Mouse (Mus musculus): ENCODE data around the gene Hfe2. TPM values are rescaled to one million over a fixed set of nuclear protein-coding genes. Genes with fewer than 3 reads are reported as not detected.
A peak's percentile ranks its signal among the peaks of the same experiment; 100 is the strongest.

The Hfe2 gene
- total and polyA plus RNA-seq, 2 experiments from 2014 or later, result 0.78 to 2.1 TPM

- peak overlapping the region; percentile 70 for H3K9ac ChIP-seq (replicated peaks; ENCODE audit: low read length)
- no peaks in the 10 kb centered on the region for H3K9me3 ChIP-seq (ENCODE audit: low read length)
- no peak for TF ChIP-seq CTCF (IDR thresholded peaks at IDR 0.05; ENCODE audit: low read depth)
- DNase-seq (ENCODE audit: low spot score), result peak; percentile 16
- H3K36me3 ChIP-seq (ENCODE audit: insufficient read depth, low read length), result peaks cover 15% of the 10 kb centered on the region
- peak overlapping the region; percentile 85 for H3K4me2 ChIP-seq (ENCODE audit: low read depth, low read length)
- H3K27me3 ChIP-seq (ENCODE audit: insufficient read depth, low read length), result no peaks in the 10 kb centered on the region
- 9% methylated on average over 22 of the region's 22 CpGs for WGBS
- H3K4me3 ChIP-seq (ENCODE audit: low read length), result peak overlapping the region; percentile 73
- peak overlapping the region; percentile 93 for H3K27ac ChIP-seq
- ATAC-seq, result 0 out of 2 replicates have a peak, but pooled peaks have one; percentile 0
- H3K4me1 ChIP-seq (ENCODE audit: insufficient read depth, low read length), result peaks cover 21% of the 10 kb centered on the region
Observed at GRCm38 (mm10) chr3:96556651-96557635, 32.0 kb downstream of the Hfe2 start.

- H3K9ac ChIP-seq (replicated peaks; ENCODE audit: low read length), result peak within 1 kb of the TSS; percentile 90
- peaks cover 15% of the 10 kb centered on the region for H3K36me3 ChIP-seq (ENCODE audit: insufficient read depth, low read length)
- H3K4me3 ChIP-seq (ENCODE audit: low read length), result peak within 1 kb of the TSS; percentile 73
- peak; percentile 100 for DNase-seq (ENCODE audit: low spot score)
- peak within 1 kb of the TSS; percentile 85 for H3K4me2 ChIP-seq (ENCODE audit: low read depth, low read length)
- peak within 1 kb of the TSS; percentile 93 for H3K27ac ChIP-seq
- H3K4me1 ChIP-seq (ENCODE audit: insufficient read depth, low read length), result peaks cover 21% of the 10 kb centered on the region
- no peaks in the 10 kb centered on the region for H3K27me3 ChIP-seq (ENCODE audit: insufficient read depth, low read length)
- H3K9me3 ChIP-seq (ENCODE audit: low read length), result no peaks in the 10 kb centered on the region
- peak; percentile 79 for TF ChIP-seq CTCF (IDR thresholded peaks at IDR 0.05; ENCODE audit: low read depth)
- WGBS, result under 1% methylated on average over 26 of the region's 26 CpGs
- peak; percentile 98 for ATAC-seq
Observed at GRCm38 (mm10) chr3:96557694-96558093, 32.7 kb downstream of the Hfe2 start, which contains the start of gene Txnip. TSS of gene Txnip (plus strand) at chr3:96557957.

GRCm38 (mm10) chr3:96558159-96558558 lies 33.2 kb downstream of the Hfe2 start:
- H3K9ac ChIP-seq (replicated peaks; ENCODE audit: low read length), result peak overlapping the region; percentile 90
- H3K4me1 ChIP-seq (ENCODE audit: insufficient read depth, low read length), result peaks cover 21% of the 10 kb centered on the region
- no peaks in the 10 kb centered on the region for H3K27me3 ChIP-seq (ENCODE audit: insufficient read depth, low read length)
- under 1% methylated on average over 17 of the region's 17 CpGs for WGBS
- H3K27ac ChIP-seq, result peak overlapping the region; percentile 87
- peak overlapping the region; percentile 85 for H3K4me2 ChIP-seq (ENCODE audit: low read depth, low read length)
- H3K9me3 ChIP-seq (ENCODE audit: low read length), result no peaks in the 10 kb centered on the region
- ATAC-seq, result no peak
- DNase-seq (ENCODE audit: low spot score), result peak; percentile 29
- H3K36me3 ChIP-seq (ENCODE audit: insufficient read depth, low read length), result peaks cover 15% of the 10 kb centered on the region
- no peak for TF ChIP-seq CTCF (IDR thresholded peaks at IDR 0.05; ENCODE audit: low read depth)
- peak overlapping the region; percentile 73 for H3K4me3 ChIP-seq (ENCODE audit: low read length)

GRCm38 (mm10) chr3:96558668-96559196 lies 33.8 kb downstream of the Hfe2 start:
- WGBS, result 23% methylated on average over 10 of the region's 10 CpGs
- peak overlapping the region; percentile 85 for H3K4me2 ChIP-seq (ENCODE audit: low read depth, low read length)
- DNase-seq (ENCODE audit: low spot score) (no peak), ATAC-seq (no peak)
- H3K9me3 ChIP-seq (ENCODE audit: low read length), result no peaks in the 10 kb centered on the region
- H3K4me3 ChIP-seq (ENCODE audit: low read length), result peak overlapping the region; percentile 73
- peaks cover 15% of the 10 kb centered on the region for H3K36me3 ChIP-seq (ENCODE audit: insufficient read depth, low read length)
- peak overlapping the region; percentile 87 for H3K27ac ChIP-seq
- peak overlapping the region; percentile 90 for H3K9ac ChIP-seq (replicated peaks; ENCODE audit: low read length)
- no peak for TF ChIP-seq CTCF (IDR thresholded peaks at IDR 0.05; ENCODE audit: low read depth)
- H3K4me1 ChIP-seq (ENCODE audit: insufficient read depth, low read length), result peaks cover 21% of the 10 kb centered on the region
- H3K27me3 ChIP-seq (ENCODE audit: insufficient read depth, low read length), result no peaks in the 10 kb centered on the region

DNA sequence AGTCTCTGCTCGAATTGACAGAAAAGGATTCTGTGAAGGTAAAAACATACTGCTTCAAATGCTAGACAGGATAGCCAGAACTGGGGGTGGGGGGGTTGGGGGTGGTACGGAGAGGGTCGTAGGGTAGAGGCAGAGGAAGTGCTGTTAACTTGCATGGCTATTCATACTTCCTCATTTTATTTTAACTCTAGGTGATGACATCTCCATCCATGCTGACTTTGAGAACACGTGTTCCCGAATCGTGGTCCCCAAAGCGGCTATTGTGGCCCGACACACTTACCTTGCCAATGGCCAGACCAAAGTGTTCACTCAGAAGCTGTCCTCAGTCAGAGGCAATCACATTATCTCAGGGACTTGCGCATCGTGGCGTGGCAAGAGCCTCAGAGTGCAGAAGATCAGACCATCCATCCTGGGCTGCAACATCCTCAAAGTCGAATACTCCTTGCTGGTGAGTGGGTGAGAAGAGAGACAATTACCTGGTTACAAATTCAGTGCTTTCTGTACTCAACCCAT lies 34.5 kb downstream of the Hfe2 start:
- Histone ChIP-seq H3K4me1 (ENCODE audit: insufficient read depth, low read length) (peaks cover 21% of the 10 kb centered on the region), H3K9ac (replicated peaks; ENCODE audit: low read length) (peak overlapping the region; percentile 90; the same call in 1 of the 2 replicates), H3K4me2 (ENCODE audit: low read depth, low read length) (peak overlapping the region; percentile 85), H3K27ac (no peak overlapping the region; the same call in 1 of the 2 replicates), H3K27me3 (ENCODE audit: insufficient read depth, low read length) (no peaks in the 10 kb centered on the region), H3K36me3 (ENCODE audit: insufficient read depth, low read length) (peaks cover 15% of the 10 kb centered on the region), H3K4me3 (ENCODE audit: low read length) (peak overlapping the region; percentile 73), H3K9me3 (ENCODE audit: low read length) (no peaks in the 10 kb centered on the region)
- ATAC-seq (no peak), DNase-seq (ENCODE audit: low spot score) (no peak)
- WGBS, result 73% methylated on average over 12 of the region's 12 CpGs
- TF ChIP-seq CTCF (IDR thresholded peaks at IDR 0.05; ENCODE audit: low read depth), result no peak

- Histone ChIP-seq H3K9ac (replicated peaks; ENCODE audit: low read length) (peak overlapping the region; percentile 90; the same call in 1 of the 2 replicates), H3K27ac (no peak overlapping the region), H3K4me2 (ENCODE audit: low read depth, low read length) (peak overlapping the region; percentile 85), H3K4me1 (ENCODE audit: insufficient read depth, low read length) (peaks cover 17% of the 10 kb centered on the region), H3K4me3 (ENCODE audit: low read length) (peak overlapping the region; percentile 73), H3K36me3 (ENCODE audit: insufficient read depth, low read length) (peaks cover 15% of the 10 kb centered on the region), H3K9me3 (ENCODE audit: low read length) (no peaks in the 10 kb centered on the region), H3K27me3 (ENCODE audit: insufficient read depth, low read length) (no peaks in the 10 kb centered on the region)
- 78% methylated on average over 23 of the region's 23 CpGs for WGBS
- TF ChIP-seq CTCF (IDR thresholded peaks at IDR 0.05; ENCODE audit: low read depth), result no peak
- DNase-seq (ENCODE audit: low spot score) (no peak), ATAC-seq (no peak)
Observed at GRCm38 (mm10) chr3:96559911-96560850, 35.2 kb downstream of the Hfe2 start.

Data from hindbrain, postnatal 0 days (tissue).